Mouse (Mus musculus): ENCODE measurements at regions not wholly inside any gene's neighbourhood (a gene's known extent, or its start where the extent isn't known, plus 50 kb on each side); places are given as distances from the start of the nearest gene placed in this dataset.
"Not testable (repeated sequence)": the region's sequence is repeated elsewhere in the genome, so short reads cannot be mapped to it uniquely, and the experiment has no call there.

GRCm38 (mm10) chr13:60470426-60471398 is 131.0 kb upstream of the Dapk1 start:
- DNase-seq (ENCODE audit: low spot score in 2 of 2): no peak

GRCm38 (mm10) chr13:60471602-60472001 is 130.1 kb upstream of the Dapk1 start:
- no peak for DNase-seq (ENCODE audit: low spot score in 2 of 2)

- no peak for DNase-seq (ENCODE audit: low spot score in 2 of 2)
Observed at GRCm38 (mm10) chr13:60476366-60476765, 125.4 kb upstream of the Dapk1 start.

- no peak for DNase-seq (ENCODE audit: low spot score in 2 of 2)
Observed at GRCm38 (mm10) chr13:60478301-60478700, 123.4 kb upstream of the Dapk1 start.

- DNase-seq (ENCODE audit: low spot score in 2 of 2): peak; percentile 48 to 59
Observed at GRCm38 (mm10) chr13:60479043-60479861, 122.5 kb upstream of the Dapk1 start.

GRCm38 (mm10) chr13:60479862-60480730 is 121.7 kb upstream of the Dapk1 start:
- no peak for DNase-seq (ENCODE audit: low spot score in 2 of 2)

GRCm38 (mm10) chr13:60480731-60481431 is 120.9 kb upstream of the Dapk1 start:
- no peak for DNase-seq (ENCODE audit: low spot score in 2 of 2)

GRCm38 (mm10) chr13:60481451-60481850 is 120.3 kb upstream of the Dapk1 start:
- DNase-seq (ENCODE audit: low spot score in 2 of 2): not testable (repeated sequence)

GRCm38 (mm10) chr13:60481946-60482345 is 119.8 kb upstream of the Dapk1 start:
- no peak for DNase-seq (ENCODE audit: low spot score in 2 of 2)

- DNase-seq (ENCODE audit: low spot score in 2 of 2): no peak
Observed at GRCm38 (mm10) chr13:60486105-60486504, 115.6 kb upstream of the Dapk1 start.

GRCm38 (mm10) chr13:60486871-60487270 is 114.9 kb upstream of the Dapk1 start:
- no peak for DNase-seq (ENCODE audit: low spot score in 2 of 2)

GRCm38 (mm10) chr13:60488131-60488883 is 113.4 kb upstream of the Dapk1 start:
- DNase-seq (ENCODE audit: low spot score in 2 of 2): no peak

- no peak for DNase-seq (ENCODE audit: low spot score in 2 of 2)
Observed at GRCm38 (mm10) chr13:60488884-60489265, 112.9 kb upstream of the Dapk1 start.

- no peak for DNase-seq (ENCODE audit: low spot score in 2 of 2)
Observed at GRCm38 (mm10) chr13:60491948-60492464, 109.7 kb upstream of the Dapk1 start.

GRCm38 (mm10) chr13:60493836-60494235 is 107.9 kb upstream of the Dapk1 start:
- DNase-seq (ENCODE audit: low spot score in 2 of 2): no peak

GRCm38 (mm10) chr13:60497714-60498400 is 103.9 kb upstream of the Dapk1 start:
- DNase-seq (ENCODE audit: low spot score in 2 of 2): no peak

- no peak for DNase-seq (ENCODE audit: low spot score in 2 of 2)
Observed at GRCm38 (mm10) chr13:60504196-60504595, 97.6 kb upstream of the Dapk1 start.

- no peak for DNase-seq (ENCODE audit: low spot score in 2 of 2)
Observed at GRCm38 (mm10) chr13:60507611-60508010, 94.1 kb upstream of the Dapk1 start.

- DNase-seq (ENCODE audit: low spot score in 2 of 2): peak in 1 of 2 experiments; percentile 43
Observed at GRCm38 (mm10) chr13:60508054-60508453, 93.7 kb upstream of the Dapk1 start.

Measured in urinary bladder, adult 18-20 months (tissue).